Mouse (Mus musculus) liver (tissue): Measurements from ENCODE around the gene Osbpl10.
A peak's percentile ranks its signal among the peaks of the same experiment; 100 is the strongest.

Source experiments
- DNase-seq: peaks from one replicate; pipeline ENCODE4 v3.0.0-alpha.2; 2020; ENCODE audit warnings: mixed read lengths

Osbpl10 gene

DNA sequence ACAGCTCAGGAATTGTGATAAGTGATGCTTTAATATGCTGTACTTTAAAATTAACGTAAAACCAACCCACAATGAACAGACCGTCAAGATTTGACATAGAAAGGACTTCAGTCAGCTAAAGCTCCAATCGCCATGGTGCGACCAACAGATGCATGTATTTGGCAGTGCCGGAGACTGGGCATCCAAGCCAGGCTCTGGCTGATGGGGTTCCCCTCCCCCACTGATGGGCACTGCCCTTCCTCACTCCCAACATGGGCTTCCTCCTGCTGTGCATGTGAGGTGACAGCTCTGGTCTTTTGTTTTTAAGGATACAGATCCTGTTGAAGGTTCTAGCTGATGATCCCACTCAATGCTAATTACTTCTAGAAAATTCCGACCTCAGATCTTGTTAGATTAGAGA, 193.7 kb downstream of the Osbpl10 start:
- DNase-seq, result no peak

DNA sequence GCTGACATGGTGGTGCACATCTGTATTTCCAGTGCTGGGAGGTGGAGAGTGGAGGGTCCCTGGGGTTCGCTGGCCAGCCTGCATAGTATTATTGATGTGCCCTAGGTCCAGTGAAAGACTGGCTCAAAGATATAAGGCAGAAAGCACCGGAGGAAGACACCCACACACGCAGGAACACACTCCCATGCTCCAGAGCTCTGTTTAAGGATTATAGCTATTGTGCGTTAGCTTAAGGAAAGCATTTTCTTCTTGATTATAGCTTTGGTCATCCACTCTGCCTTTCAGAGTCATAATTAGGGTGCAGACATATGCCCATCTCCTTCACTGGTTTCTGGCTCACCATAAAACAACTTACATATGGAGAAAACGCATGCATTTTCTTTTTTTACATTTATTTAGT, 200.8 kb downstream of the Osbpl10 start:
- DNase-seq, result no peak

DNA sequence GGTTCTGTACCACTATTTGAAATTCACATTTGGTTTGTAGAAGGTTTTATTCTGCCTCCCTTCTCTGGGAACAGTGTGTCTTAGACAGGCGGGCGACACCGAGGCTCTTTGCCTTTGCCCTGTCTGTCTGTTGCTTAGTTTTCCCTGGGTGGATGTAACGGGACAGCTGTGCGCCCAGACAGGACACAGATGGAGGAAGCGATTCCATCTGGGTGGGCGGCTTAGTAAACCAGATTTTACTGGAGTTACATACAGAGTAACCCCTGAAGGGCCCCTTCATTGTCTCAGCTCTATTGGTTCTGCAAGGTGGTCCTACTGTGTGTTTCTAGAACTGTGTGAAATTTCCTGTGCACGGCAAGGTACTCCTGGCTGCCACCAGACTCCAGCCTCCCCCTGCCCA, 201.6 kb downstream of the Osbpl10 start:
- DNase-seq, result no peak

DNA sequence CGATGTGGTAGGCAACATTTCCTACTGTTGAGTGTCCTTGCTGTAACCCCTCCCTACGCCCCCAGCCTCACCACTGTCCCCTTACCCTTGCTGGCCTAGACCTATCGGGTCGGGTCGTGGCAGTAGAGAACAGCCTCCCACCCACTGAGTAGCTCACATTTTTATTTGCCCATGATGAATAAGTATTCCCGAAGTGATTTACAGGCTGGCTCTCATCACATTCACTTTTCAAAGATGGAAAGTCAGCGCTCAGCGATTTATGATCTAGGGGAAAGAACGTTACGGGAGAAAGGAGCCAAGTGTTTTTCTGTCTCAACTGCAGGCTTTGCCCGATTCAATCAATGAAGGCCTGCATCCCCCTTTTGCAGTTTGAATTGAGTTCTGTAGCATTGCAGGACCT, 208.0 kb downstream of the Osbpl10 start:
- DNase-seq, result no peak

DNA sequence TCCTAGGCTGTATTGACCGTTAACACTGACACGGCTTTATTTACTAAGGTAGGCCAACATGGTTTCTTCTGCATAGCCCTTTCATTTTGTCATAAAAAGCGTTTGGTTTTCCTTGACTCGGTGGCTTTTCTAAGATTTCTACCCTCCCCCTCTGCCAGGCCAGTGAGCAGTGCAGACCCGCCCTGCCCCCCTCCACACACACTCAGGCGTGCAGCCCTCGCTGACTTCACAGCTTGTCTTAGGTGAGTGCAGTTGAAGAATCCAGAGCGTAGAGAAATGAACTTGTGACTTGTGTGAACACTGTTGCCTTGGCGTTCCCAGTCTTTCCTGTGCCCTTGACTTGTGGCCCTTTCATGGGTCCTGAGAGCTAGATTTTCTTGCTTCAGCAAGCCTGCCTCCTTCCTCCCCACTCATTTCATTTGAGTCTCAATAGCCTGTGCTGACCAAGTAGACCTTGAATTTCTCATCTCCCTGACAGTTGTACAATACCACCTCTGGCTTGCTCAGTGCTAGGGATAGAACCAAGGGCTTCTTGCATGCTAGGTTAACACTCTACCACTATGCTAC, 212.1 kb downstream of the Osbpl10 start:
- no peak for DNase-seq

DNA sequence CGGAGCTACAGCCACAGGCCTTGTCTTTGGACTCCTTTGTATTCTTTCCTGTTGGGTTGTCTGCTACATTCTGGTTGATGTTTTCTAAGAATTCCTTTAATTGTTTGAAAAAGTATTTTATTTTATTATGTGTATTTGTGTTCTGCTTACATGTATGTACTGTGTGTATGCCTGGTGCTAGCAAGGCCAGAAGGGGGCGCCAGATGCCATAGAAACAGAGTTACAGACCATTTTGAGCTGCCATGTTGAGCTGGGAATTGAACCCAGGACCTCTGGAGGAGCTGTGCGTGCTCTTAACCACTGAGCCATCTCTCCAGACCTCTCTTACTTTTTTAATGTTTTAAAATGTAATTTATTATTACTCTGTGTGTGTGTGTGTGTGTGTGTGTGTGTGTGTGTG, 214.5 kb downstream of the Osbpl10 start:
- peak; percentile 35 for DNase-seq

DNA sequence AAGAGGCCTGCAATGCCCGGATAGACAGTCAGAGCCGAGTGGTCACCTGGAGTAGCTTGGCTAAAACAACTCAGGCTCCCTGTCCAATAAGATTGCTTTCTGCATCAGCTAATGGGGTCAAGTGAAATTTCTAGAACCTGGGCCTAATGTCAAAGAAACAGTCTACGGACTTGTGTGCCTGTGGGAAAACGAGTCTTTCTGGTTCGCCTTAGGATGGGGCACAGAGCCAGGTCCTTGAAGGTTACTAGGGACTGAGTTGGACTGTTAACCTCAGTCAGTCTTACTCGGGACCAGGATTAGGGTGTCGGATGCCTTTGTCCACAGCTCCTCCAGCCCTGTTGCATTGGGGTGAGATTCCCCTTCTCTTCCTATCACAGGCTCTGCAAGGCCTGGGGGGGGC, 218.7 kb downstream of the Osbpl10 start:
- DNase-seq, result no peak

DNA sequence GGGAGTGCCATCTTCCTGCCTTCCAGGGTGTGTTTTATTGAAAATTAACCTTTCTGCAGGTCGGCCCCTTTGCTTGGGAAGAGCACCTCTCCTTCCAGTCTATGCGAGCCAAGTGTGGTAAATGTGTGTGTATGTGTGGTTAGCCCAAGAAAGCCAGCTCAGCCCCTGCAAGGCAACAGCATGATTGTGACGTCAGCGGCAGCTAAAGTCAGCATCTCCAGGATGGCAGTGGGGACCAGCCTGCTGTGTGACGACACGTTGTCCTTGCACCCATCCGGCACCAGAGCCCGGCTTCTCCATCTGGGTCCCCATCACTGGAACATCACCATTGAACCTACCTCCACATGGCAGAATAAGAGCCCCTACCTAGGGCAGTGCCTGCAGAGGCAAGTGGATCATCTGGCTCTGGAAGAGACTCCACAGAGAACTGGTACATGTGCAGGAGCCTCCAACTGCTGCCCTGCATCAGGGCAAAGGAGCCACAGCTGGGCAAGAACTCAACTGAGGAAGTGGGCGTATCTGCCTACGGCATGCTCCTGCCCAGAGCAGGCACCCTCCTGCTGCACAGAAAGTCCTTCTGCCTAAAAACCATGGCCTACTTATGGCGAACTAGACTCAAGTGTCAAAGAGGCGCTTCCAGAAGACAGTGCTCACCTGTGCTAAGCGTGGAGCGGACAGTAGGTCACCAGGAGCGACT, 221.9 kb downstream of the Osbpl10 start:
- no peak for DNase-seq

DNA sequence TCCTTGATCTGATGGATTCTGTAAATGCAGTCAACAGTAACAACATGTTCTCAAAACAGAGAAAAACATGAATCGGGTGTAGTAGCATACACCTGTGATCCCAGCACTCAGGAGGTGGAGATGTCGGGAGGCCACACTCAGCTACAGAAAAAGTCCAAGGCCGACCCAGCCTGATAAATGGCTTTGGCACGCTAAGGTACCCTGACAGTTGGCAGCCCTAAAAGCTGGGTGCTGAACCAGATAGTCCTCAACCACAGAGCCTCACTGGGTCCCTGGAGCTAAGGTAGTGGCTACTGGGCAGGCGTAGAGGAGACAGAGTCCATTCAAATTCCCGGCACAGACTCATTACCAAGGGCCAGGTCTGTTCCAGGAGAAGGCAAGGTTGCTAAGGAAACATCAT, 222.9 kb downstream of the Osbpl10 start:
- DNase-seq, result no peak

DNA sequence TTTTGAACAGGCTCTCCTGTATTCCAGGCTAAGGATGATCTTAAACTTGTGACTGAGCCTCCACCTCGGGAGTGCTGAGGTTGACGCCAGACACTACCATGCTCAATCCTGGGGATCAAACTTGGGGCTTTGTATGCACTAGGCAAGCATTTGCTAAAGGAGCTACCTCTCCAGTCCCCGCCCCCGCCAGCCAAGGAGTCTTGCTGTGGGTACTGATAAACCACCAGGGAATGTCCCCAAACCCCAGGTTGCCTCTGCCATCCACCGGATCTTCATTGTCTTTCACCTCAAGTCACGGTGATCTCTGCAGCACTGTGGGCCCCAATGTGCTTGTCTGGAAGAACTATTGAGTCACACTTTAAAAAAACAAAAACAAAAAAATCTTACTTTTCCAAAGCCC, 224.8 kb downstream of the Osbpl10 start:
- peak; percentile 52 for DNase-seq

DNA sequence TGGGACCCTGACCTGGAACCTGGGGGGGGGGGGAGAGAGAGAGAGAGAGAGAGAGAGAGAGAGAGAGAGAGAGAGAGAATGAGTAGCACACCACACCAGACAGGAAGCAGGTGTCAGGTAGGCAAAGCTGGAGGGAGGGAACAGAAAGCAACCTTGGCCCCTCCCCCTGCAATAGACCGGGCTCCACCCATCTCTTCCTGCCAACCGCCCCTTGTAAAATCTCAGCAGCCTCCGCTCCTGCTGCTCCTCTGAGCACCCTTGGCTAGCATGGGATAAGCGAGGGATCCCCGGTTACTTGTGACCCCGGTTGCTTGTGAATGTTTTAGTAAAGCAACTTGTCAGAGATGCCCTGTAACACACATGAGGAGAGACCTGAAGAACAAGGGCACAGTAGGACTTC, 227.1 kb downstream of the Osbpl10 start:
- peak; percentile 26 for DNase-seq

DNA sequence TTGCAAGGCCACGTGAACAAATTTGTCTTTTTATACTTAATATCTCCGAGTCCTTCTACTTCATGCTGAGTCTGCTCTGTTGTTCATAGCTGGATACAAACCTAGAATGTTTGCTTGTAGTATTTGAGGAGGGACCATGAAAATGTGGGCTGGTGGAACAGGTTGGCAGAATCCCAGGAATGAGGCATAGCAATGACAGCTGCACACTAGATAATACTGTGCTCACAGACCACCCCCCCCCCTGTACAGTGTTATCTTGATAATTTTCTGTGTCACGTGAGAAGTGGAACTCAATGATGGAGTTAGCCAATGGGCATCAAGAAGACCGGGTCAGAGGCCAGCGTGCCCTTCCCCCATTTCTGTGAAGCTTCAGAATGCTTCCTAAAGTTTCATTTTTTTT, 227.8 kb downstream of the Osbpl10 start:
- no peak for DNase-seq

DNA sequence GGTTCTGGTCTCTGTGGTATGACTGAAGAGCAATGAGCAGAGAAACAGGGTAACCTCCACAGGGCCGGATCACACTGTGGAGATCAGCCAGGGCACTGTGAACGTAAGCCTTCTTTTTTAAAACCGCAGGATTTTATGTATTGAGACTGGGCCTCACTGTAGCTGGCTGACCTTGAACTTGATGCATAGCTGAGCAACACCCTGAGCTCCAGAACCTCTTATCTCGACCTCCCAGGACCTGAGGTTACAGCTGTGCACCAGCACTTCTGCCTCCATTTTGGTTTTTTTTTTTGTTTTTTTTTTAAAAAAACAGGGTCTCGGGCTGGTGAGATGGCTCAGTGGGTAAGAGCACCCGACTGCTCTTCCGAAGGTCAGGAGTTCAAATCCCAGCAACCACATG, 231.4 kb downstream of the Osbpl10 start:
- DNase-seq, result peak; percentile 47

DNA sequence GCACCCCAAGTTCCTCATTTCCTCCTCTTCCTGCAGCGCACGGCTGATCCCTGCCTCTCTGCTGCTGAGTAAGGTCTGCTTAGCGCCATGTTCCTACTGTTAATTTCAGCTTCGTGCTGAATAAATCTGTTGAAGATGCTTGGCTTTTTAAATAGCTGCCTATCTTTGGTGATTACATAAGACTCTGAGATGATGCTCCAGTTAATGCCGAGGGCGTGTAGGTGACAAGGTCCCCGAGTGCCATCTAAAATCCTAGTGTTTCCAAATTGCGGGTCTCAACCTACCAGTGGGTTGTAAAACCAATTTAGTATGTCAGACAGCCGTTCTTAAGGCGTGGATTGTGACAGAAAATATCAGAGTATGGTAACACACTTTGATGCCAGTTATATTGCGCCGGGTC, 232.2 kb downstream of the Osbpl10 start:
- no peak for DNase-seq

DNA sequence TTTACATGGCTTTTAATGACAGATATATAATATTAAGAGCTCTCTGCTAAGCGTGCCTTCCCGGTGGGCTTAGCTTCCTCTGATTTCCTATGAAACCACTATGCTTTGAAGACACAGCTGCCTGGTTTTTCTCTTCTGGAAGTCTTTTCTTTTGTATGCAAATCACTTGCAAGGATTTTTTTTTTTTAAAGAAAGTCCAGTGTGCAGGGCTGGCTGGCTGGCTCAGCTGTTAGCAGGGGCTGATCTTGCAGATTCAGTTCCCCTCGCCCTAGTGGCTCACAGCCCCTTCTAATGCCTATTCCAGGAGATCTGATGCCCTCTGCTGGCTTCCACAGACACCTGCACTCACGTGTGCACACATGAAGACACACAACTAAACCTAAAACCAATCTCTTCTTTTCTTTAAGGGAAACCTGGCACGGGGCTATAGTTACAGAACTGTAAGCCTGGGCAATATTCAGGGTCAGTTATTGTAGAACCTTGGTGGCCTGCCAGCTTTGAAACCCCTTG, 235.4 kb downstream of the Osbpl10 start:
- no peak for DNase-seq

DNA sequence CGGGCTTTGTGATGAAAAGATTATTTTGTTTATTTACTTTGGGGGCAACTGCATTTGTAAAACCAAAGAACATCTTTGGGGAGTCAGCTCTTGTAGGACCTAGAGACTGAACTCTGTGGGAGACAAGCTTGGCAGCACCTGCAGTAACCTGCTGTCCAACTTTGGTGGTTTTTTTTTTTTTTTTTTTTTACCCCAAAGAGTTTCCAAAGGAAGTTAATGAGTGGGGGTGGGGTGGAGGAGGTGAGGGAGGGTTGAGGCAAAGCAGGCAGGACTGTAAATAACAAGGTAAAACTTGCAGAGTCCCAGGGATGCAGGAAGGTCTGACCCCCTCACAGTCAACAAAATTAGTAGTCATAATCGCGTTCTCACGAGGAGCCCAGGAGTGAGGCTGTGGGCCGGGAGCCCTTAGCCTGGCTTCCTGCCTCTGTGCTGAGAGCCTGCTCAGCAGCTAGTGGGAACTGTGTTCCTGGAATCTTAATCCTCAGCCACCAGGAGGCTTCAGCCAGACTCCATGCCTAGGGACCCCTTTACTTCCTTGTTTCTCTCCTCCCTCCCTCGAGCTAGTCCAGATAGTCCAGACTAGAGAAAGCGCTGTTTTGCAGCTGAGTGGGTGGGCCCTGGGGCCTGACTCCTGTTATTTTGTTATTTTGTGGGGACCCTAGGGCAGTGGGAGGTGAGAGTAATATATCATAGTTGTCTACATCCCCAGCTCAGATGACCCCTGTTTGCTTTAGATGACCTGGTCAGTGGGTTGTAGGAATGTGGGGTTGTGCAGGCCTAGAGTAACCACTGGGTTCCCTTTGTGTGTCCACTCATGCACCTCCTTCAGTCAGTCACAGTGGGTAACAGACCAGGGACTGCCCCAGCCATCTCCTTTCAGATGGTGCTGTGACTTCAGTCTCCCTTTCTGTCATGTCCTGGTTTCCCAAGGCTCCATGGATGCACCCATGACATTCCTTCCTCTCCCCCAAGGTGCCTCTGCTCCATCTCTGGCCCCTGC, 236.5 kb downstream of the Osbpl10 start:
- DNase-seq, result no peak

DNA sequence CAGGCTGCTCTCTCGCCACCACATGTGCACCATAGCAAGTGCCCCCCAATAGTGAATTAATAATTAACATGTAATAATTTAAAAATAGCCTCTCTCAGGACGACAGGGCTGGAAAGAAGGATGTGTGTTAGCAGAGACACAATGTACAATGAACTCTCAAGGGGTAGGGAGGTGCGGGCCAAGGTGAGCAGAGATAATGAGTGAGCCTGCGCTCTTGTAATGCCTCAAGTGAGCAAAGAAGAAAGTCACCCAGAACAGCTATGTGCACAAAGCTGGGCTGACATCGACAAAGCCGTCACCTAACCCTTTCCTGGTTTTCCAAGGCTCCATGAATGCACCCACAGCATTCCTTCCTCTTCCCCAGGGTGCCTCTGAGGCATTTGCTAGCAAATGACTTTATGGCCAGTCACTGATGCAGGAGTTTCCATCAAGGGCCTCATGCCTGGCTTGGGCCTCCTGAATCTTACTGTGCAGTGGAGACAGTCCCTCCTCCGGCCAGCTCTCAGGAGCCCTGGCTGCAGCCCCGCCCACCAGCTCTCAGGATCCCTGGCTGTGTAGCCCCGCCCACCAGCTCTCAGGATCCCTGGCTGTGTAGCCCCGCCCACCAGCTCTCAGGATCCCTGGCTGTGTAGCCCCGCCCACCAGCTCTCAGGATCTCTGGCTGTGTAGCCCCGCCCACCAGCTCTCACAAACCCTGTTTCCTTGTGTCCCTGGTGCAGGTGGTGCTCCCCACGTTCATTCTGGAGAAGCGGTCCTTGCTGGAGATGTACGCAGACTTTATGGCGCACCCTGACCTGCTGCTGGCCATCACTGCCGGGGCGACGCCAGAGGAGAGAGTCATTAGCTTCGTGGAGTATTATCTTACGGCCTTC, 237.7 kb downstream of the Osbpl10 start:
- peak; percentile 82 for DNase-seq

DNA sequence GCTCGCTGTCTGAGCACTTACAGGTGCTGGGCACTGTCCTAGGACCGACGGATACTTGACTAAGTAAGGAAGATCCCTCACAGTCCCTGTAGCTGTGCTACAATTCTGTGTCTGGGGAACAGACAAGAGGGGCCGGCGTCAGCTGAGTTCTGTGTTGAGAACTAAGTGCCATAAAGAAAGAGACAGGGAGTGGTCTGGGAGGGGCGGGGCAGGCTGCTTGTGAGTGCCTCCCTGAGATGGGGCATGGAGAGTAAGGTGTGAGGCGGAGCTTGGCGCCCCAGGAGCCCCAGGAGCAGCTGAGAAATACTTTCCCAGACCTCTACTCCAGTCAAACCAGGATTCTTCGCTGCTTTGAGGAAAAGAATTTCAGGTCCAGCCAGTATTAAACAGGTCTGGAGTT, 239.6 kb downstream of the Osbpl10 start:
- peak; percentile 68 for DNase-seq

DNA sequence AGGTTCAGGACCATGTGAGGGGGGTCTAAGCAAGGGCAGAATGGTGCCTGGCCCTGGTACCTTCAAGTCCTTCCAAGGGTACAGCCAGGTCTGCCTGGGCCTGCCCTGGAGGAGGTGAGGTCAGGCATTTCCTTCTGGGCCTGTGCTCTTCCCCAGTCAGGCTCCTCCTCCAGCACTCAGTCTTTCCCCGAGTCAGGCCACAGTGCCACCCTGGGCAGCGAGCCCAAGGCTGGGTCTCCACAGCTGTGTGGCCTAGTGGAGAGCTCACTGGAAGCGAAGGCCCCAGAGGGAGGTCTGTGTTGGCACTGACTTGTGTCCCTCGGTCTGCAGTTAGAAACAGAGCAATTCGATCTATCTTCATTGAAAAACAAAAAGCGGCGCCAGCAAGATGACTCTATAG, 242.1 kb downstream of the Osbpl10 start:
- DNase-seq, result no peak

DNA sequence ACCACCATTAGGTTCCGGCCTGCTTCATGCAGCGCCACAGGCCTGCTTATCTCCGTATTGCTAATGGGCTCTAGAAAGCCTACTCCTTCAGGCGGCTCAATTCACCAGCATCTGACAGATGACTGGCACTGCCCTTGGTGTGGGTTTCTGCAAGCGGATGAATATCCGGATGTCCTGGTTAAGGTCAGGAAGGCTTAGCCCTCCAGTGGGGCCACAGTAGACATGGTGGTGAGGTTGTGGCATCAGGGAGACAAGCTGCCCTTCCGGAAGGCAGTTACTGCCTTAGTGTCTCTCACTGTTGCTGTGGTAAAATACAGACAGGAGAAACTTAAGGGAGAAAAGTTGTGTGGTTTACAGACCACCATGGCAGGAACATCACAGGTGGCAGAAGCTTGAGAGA, 242.9 kb downstream of the Osbpl10 start:
- DNase-seq, result no peak

DNA sequence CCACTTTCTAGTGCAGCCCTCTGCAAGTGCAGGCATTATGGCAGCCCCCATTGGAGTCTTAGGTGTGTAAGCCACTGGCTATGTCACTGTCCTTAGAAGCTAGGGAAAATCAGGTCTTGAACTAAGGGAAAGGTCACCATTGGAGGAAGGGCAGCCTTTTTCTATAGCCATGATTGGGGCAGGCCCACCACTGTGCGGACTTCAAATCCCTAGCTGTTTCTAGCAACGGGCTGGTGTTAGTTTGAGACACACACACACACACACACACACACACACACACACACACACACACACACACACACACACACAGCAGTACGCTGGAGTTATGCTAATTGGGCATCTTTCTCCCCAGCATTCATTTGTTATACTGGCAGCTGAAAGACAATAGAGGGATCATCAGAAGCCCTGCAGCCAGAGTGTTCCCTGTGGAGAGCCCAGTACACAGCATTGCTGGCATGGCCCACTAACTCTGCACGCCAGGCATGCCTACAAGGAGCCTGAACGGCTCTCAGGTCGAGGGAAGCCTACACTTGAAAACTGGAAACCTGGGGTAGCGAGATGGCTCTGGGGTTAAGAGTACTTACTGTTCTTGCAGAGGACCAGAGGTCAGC, 246.5 kb downstream of the Osbpl10 start:
- no peak for DNase-seq

DNA sequence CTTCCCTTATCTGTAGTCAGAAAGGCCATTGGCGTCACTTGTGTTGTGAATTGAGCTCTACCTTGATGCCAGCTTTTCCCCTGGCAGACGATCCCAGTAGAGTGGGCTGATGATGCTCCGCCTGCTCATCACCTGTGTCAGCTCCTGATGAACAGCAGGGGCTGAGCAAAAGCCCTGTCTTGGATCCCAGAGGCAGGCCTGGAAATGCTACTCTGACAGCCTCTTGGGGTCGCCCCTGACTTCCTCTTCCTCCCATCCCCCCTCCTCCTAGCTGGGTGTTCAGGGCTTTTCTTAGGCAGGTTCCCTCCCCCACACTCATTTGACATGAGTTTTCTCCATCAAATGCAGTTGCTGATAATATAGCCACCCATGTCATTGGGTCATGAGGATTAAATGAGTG, 250.8 kb downstream of the Osbpl10 start:
- DNase-seq, result no peak
